Mouse (Mus musculus) heart, adult 2 months (tissue): ENCODE measurements at regions not wholly inside any gene's neighbourhood (a gene's known extent, or its start where the extent isn't known, plus 50 kb on each side); places are given as distances from the start of the nearest gene placed in this dataset.

ENCODE experiments used
- CTCF ChIP-seq: fragments of 200-600 bp; IDR thresholded peaks from 2 replicates; pipeline ENCODE4 v1.8.1; 2022; ENCODE audit warnings: antibody characterized with exemption, mild to moderate bottlenecking, moderate library complexity
- POLR2A ChIP-seq: fragments of 200-500 bp; IDR thresholded peaks from 2 replicates; pipeline ENCODE4 v1.6.1; 2011; ENCODE audit warnings: mild to moderate bottlenecking, low read depth, low read length, control low read depth; ENCODE audit not compliant: insufficient read depth

DNA sequence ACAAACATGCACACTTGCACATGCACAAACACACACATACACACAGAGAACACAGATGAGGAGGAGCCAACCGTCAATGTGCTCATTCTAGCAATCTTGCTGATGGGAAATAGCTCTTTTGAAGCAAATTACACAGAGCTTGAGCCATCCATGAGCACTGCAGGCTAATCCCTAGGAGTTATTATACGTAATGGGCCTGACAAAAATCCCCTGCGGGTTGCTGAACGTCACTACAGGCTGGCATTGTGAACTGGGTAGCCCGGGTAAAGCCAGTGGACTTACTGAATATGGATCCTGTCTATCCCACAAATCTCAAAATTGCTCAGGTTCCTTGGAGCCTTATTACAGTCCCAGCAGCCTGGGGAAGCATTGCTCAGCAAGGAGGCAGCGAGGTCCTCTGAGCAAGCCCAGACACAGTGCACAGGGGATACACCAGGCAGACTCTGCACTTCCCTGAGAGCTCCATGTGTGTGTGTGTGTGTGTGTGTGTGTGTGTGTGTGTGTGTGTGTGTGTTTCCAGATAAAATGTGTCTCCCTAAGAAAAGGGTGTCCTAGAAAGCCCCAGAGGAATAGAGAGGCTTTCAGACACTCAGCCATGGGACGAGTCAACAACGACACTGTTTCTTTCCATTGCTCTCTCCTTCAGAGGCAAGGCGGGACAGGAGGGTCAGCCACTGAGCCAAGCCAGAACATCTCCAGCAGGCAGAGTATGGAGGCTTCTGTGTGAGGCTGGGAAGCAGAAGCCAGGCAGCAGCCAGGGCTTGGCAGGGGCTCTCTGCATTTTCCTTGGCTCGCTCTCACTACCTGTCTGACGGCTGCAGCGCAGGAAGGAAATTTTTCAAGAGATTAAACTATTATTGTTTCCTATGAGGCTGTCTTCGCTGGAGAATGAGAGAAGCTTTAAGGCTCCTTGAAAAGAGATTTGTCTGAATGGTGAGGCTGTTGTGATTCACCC is 222.9 kb downstream of the Setd4 start:
- TF ChIP-seq CTCF (no peak), POLR2A (no peak)
